Mouse (Mus musculus): ENCODE data around the gene Xpo1. TPM values are rescaled to one million over a fixed set of nuclear protein-coding genes. Genes with fewer than 3 reads are reported as not detected.
A peak's percentile ranks its signal among the peaks of the same experiment; 100 is the strongest.
"Not testable (repeated sequence)": the region's sequence is repeated elsewhere in the genome, so short reads cannot be mapped to it uniquely, and the experiment has no call there.

Gene Xpo1
- total RNA-seq, 2 experiments from 2014 or later, result 66.9 to 71.4 TPM

DNA sequence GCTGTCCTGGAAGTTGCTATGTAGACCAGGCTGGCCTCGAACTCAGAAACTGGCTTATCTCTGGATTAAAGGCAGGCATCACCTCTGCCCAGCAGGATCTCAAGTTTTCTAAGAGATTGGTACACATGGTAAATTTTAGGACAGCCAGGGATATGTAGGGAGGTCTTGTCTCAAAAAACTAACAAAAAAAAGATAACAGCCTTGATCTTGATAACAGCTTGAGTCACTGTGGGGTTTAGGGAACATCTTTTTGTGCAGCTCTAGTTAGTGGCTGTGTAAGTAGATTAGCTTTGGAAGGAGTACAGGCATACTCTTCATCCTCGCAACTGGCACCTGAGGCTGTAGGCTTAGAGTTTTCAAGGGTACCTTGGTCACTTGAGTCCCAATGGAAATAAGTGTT is 41.5 kb downstream of the Xpo1 start:
- DNase-seq (ENCODE audit: low spot score in 2 of 2), result no peak

DNA sequence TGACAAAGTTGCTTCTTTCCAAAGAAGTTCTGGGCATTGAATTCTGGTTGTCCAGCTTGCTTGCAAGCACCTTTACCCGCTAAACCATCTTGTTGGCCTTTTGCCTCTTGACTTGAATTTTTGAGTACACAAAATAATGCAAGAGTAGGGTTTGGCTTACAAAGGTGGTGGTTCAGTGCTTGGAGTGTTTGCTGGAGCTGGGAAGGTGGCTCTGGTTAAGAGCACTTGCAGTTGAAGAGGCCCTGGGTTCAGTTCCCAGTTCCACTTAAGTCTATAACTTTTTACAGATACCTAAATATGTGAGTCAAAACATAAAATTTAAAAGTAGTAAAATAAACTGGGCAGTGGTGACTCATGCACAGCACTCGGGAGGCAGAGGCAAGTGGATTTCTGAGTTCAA is 42.5 kb downstream of the Xpo1 start:
- DNase-seq (ENCODE audit: low spot score in 2 of 2), result no peak

DNA sequence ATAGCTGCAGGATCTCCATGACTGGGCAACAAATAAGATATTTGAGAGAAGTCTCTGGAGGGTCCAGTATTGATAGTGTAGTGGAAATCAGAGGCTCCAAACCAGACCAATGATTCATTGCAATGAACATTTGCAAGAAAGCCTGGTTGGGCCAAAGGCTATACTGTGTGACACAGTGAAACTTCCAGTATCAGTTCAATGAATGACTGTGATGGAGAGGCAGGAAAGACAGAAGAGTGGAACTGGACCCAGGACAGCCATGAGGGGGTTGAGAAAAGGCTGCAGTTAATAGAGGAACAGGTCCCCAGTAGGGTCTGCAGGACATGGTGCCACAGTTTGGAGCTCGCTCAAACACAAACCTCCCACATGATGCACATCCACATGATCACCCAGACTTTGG is 44.1 kb downstream of the Xpo1 start:
- no peak for DNase-seq (ENCODE audit: low spot score in 2 of 2)

DNA sequence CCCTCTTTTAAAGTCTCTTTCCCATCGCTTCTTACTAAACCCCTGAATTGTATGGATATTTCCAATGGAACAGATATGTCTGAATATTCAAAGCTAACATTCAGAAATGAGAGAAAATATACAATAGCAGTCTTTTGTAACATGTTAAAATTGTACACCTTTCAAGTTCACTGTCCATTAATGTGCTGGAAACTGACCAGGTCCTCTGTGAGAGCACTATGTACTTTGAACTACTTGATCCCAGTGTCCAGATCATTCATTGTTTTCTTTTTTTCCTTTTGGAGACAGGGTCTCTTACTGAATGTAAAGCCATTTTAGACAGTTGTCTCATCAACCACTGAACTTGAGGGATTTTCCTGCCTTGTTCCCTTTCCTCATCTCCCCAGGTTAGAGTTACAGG is 47.3 kb downstream of the Xpo1 start:
- DNase-seq (ENCODE audit: low spot score in 2 of 2), result no peak

DNA sequence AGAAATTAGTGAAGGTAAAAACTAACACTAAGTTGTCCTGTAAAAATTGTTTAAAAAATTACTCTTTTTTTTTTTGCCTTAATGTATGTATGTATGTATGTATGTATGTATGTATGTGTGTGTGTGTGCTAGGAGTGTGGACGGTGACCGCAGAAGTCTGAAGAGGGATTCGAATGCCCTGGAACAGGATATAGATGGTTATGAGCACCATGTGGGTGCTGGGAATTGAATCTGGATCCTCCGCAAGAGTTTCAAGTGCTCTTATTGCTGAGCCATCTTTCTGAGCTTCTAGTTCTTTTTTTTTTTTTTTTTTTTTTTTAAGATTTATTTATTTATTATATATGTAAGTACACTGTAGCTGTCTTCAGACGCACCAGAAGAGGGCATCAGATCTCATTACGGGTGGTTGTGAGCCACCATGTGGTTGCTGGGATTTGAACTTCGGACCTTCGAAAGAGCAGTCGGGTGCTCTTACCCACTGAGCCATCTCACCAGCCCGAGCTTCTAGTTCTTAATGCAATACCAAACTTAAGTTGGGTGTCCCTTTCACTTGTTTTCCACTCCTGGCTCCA is 49.3 kb downstream of the Xpo1 start:
- not testable (repeated sequence) for DNase-seq (ENCODE audit: low spot score in 2 of 2)

DNA sequence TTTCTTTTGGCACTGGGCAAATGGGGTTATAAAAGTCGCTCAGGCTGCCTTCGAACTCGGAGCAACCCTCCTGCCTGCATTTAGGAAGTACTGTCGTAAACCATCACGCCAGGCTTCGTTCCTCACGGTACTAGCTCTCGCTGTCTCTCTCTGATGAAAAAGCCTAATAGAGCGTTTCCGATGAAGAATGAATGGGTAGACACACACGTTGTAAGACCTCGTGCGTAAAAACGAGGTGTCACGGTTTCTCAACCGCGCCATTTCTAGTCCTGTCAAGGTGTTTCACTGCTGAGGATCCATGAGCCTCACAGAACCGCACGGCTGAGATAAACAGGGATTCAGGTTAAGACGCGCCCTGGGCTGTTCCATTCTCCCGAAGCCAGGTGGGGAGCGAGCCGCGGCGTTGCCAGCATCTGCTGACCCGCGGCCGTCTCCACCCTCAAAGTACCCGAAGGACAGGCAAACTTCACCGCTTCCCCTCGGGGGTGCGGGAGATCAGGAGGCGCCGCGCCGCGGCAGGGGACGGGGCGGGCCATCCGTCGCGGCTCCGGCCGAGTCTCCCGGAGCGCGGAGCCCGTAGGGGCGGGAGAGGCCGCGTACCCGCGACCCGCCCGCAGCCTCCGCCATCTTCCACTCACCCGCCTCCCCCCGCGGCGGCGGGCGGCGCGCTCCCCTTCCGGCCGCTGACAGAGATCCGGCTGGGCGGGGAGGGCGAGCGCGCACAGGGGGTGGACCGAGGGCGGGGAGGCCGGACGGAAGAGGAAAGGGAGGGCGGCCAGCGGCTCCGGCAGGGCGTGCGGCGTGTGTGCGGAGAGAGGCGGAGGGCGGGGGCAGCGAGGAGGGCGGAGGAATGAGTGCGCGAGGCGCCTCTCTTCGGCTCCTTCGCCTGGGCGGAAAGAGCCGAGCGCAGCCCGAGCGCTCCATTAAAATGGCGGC is 50.1 kb downstream of the Xpo1 start:
- DNase-seq (ENCODE audit: low spot score in 2 of 2), result peak; percentile 93 to 97

DNA sequence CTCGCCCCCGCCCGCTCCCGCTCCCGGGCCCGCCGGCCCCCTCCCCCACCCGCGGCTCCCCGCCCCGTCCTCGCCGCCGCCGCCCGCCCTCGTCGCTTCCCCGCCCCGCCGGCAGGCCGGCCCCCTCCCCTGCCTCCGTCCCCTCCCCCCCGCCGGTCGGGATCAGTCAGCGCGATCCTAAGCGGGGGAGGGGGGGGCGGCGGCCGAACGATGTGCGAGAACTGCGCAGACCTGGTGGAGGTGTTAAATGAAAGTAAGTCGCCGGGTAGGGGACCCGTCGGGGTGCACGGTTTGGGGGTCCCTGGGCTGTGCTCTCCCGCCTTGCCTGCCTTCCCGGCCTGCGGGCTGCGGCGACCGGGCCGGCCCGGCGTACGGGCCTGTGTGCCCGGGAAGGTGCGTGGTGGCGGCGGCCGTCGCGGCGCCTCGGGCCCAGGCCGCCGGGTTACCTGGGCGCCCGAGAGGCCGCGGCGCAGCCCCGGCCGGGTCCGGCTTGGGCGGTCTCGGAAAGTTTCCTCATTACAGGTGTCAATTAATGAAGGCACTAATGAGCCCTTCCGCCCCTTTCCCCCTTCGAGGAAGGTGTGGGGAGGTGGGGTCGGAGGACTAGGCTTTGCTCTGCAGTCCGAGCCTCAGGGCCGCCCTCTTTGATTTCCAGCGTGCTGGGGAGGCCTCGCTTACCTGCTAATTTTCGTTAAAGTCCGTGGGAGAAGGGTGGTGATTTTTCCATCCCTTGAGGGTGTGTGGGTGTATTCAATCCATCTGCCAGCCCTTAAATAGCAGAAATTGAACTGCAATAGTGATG is 51.1 kb downstream of the Xpo1 start, which contains the start of gene Usp34:
TSS of gene Usp34 (plus strand) at position 132 of the 802 bp plus-strand sequence.
- peak; percentile 61 to 80 for DNase-seq (ENCODE audit: low spot score in 2 of 2)

DNA sequence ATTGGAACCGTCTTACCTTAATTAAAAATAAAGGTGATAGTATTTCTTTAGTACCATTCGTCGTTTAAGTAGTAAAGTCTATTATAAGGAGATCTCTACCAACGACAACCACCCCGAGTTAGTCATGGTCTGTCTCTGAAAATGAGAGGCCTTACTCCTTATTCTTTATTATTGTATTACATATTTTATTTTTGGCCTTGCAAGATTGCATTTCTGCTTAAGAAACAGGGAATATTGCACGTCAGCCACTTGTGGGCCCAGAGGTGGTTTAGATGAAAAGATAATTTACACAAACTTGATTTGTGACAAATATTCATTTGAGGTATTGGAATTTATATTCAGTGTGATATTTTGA is 51.7 kb downstream of the Xpo1 start:
- DNase-seq (ENCODE audit: low spot score in 2 of 2), result no peak

DNA sequence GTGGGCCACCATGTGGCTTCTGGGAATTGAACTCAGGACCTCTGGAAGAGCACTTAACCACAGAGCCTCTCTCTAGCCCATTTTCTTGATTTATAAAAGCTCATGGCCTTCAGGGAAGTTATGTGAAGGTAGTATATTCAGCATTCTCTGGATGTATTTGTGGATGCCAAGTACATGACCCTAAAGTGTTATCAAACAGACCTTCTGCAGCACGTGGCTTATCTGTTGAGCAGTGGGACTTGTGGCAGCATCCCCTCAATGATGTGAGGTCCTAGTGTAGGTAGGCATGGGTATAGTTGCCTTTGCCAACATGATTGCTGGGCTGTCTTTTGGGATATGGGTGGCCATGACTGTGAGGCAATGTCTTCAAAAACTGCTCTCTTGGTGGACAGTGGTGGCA is 57.7 kb downstream of the Xpo1 start:
- DNase-seq (ENCODE audit: low spot score in 2 of 2), result no peak

DNA sequence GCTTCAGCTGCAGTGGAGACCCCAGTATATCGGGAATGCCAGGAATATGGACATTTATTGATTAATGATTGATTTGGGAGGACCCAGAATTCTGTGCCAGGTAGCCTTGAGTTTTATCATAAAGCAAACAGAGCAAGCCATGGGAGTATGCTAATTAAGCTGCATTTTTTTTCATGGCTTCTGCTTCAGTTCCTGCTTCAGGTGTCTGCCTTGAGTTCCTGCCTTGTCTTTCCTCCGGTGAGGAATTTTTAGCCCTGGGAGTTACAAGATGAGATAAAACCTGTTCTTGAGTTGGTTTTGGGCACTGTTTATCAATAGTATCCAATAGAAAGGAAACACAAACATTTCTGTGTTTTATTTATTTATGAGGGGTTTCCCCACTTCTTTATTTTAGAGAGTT is 73.6 kb downstream of the Xpo1 start:
- DNase-seq (ENCODE audit: low spot score in 2 of 2), result no peak

DNA sequence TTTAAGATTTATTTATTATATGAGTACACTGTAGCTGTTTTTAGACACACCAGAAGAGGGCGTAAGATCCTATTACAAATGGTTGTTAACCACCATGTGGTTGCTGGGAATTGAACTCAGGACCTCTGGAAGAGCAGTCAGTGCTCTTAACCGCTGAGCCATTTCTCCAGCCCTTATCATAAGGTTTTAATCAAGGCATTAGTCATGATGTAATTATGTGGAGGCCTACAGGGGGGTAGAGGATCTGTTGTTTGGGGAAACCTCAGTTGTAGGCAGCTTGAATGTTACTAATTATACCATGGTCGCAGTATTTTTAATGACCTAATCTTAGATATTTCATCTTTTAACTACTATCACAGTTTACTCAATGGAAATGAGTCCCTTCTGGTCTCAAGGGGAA is 76.3 kb downstream of the Xpo1 start:
- no peak for DNase-seq (ENCODE audit: low spot score in 2 of 2)

DNA sequence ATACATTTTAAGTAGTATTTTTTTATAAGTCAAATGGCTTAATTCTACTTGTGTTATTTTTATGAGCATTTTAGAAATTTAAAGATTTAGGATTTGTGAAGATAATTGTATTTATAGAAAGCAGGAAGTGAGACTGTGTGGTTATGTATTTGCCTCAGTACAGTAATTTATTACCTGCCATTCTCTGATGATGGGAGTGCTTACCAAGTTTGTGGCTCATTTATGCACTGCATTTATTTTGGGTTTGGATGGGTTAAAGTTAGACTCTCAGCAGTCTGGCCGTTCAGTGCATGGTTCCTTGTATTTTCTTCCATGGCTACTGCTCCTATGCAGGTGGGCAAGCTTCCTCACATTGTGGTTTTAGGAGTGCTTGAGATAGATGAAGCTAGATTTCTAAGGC is 79.3 kb downstream of the Xpo1 start:
- no peak for DNase-seq (ENCODE audit: low spot score in 2 of 2)

Other genes with a start within 250 kb of the Xpo1 start
- 1 to 10 TPM; 3.1 to 4.0 TPM for gene Fam161a, start 248.5 kb upstream of the Xpo1 start, total RNA-seq (2021)
- gene Usp34, start 50.9 kb downstream of the Xpo1 start, total RNA-seq (2021), result 10 to 100 TPM; 51.7 to 53.9 TPM
- gene Ahsa2, start 242.0 kb downstream of the Xpo1 start, total RNA-seq (2021), result 10 to 100 TPM; 47.3 to 48.4 TPM